13 mouse cellular contexts compared by ENCODE assay signal in the genomic region with DNA sequence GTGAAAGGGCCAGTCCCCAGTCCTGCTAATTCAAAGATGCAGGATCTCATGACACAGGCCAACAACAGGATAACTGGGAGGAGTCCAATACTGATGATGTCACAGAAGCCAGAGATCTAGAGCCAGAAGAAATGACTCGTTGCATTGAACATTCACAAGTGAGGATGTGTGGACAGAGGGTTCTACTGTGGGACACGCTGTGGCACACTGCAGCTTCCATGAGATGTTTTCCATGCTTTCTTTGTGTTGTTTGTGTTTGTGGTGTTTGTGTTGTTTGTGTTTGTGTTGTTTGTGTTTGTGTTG. TPM values are rescaled to one million over a fixed set of nuclear protein-coding genes. Genes with fewer than 3 reads are reported as not detected.
DNase-seq lines count a peak whose midpoint lies in the region; ATAC-seq and TF ChIP-seq lines count a peak whose summit lies in the region.
"Had no signal": no experiment of that assay in that cellular context is flagged by ENCODE, and none has a peak within 500 bp of the region (broad histone marks: within the 10 kb centered on the region; RNA-seq: fewer than 3 reads in every experiment).

No protein-coding gene starts in this region.

- no peaks in the 10 kb centered on the region for H3K4me1 ChIP-seq in hindbrain, embryonic 11.5 days (replicated peaks; ENCODE audit: control insufficient read depth, insufficient read depth, low read length)
- H3K4me1 ChIP-seq in hindbrain, embryonic 16.5 days (ENCODE audit: control insufficient read depth, insufficient read depth, low read depth, low read length): no peaks in the 10 kb centered on the region
- H3K4me1 ChIP-seq in lung, postnatal 0 days (ENCODE audit: insufficient read depth, low read depth, low read length): no peaks in the 10 kb centered on the region
- peaks cover 43 to 52% of the 10 kb centered on the region in 2 experiments for H3K4me1 ChIP-seq in liver, embryonic 14.5 days (replicated peaks; ENCODE audit: control insufficient read depth in 2 of 2, insufficient read depth in 2 of 2, low read length in 1 of 2)

- H3K4me3 ChIP-seq in hindbrain, embryonic 11.5 days (ENCODE audit: low read depth, low read length): no peak overlapping the region
- H3K4me3 ChIP-seq in hindbrain, embryonic 16.5 days (ENCODE audit: low read length): no peak overlapping the region
- H3K4me3 ChIP-seq in lung, postnatal 0 days (ENCODE audit: low read depth, low read length): no peak overlapping the region
- no peak overlapping the region for H3K4me3 ChIP-seq in liver, embryonic 14.5 days (ENCODE audit: insufficient read depth in 1 of 2, low read depth in 2 of 2, low read length in 2 of 2)

- no peak for DNase-seq in hindbrain, embryonic 11.5 days (ENCODE audit: low spot score)
- no peak for DNase-seq in lung, postnatal 0 days (ENCODE audit: low spot score)
- no peak for DNase-seq in lung, adult 18-20 months
- no peak for DNase-seq in liver, embryonic 14.5 days (ENCODE audit: low read depth in 3 of 3, low spot score in 3 of 3)
- no peak for DNase-seq in left cerebral cortex, adult 8-10 months (ENCODE audit: low spot score in 2 of 2)
- DNase-seq in ovary, postnatal 14 days (ENCODE audit: low spot score): no peak

- TF ChIP-seq EP300 in lung, postnatal 0 days (IDR thresholded peaks at IDR 0.05): no peak
- no peak for TF ChIP-seq EP300 in liver, embryonic 14.5 days (IDR thresholded peaks at IDR 0.05; ENCODE audit: low read depth)

- no peak overlapping the region for H3K9ac ChIP-seq in hindbrain, embryonic 11.5 days (ENCODE audit: low read depth, low read length)
- H3K9ac ChIP-seq in hindbrain, embryonic 16.5 days (ENCODE audit: low read depth, low read length): no peak overlapping the region
- no peak overlapping the region for H3K9ac ChIP-seq in lung, postnatal 0 days (replicated peaks; ENCODE audit: low read depth)
- H3K9ac ChIP-seq in liver, embryonic 14.5 days (replicated peaks): peak overlapping the region; percentile 16; the same call in 1 of the 2 replicates

- no peaks in the 10 kb centered on the region for H3K36me3 ChIP-seq in hindbrain, embryonic 11.5 days (ENCODE audit: control insufficient read depth, insufficient read depth, low read length)
- H3K36me3 ChIP-seq in hindbrain, embryonic 16.5 days (ENCODE audit: control insufficient read depth, insufficient read depth, low read length): no peaks in the 10 kb centered on the region
- no peaks in the 10 kb centered on the region for H3K36me3 ChIP-seq in lung, postnatal 0 days (ENCODE audit: insufficient read depth, low read length)
- no peaks in the 10 kb centered on the region for H3K36me3 ChIP-seq in liver, embryonic 14.5 days (replicated peaks; ENCODE audit: control insufficient read depth, insufficient read depth, low read depth)

- no peaks in the 10 kb centered on the region for H3K27me3 ChIP-seq in hindbrain, embryonic 11.5 days (ENCODE audit: control insufficient read depth, insufficient read depth, low read length)
- H3K27me3 ChIP-seq in hindbrain, embryonic 16.5 days (replicated peaks; ENCODE audit: control insufficient read depth, insufficient read depth, low read length): no peaks in the 10 kb centered on the region
- no peaks in the 10 kb centered on the region for H3K27me3 ChIP-seq in lung, postnatal 0 days (replicated peaks; ENCODE audit: insufficient read depth, low read length)
- H3K27me3 ChIP-seq in liver, embryonic 14.5 days (ENCODE audit: control insufficient read depth, insufficient read depth, low read length): no peaks in the 10 kb centered on the region

- 61% methylated on average over 2 of the region's 2 CpGs for WGBS in hindbrain, embryonic 11.5 days
- 70% methylated on average over 2 of the region's 2 CpGs for WGBS in hindbrain, embryonic 16.5 days
- WGBS in lung, postnatal 0 days: 45% methylated on average over 2 of the region's 2 CpGs
- 26% methylated on average over 2 of the region's 2 CpGs for WGBS in liver, embryonic 14.5 days (ENCODE audit: insufficient replicate concordance)

- no peak for TF ChIP-seq CTCF in lung, postnatal 0 days (IDR thresholded peaks at IDR 0.05)
- no peak for TF ChIP-seq CTCF in liver, embryonic 14.5 days (IDR thresholded peaks at IDR 0.05; ENCODE audit: low read depth)

- no peak overlapping the region for H3K4me2 ChIP-seq in hindbrain, embryonic 11.5 days (replicated peaks; ENCODE audit: low read depth, low read length)
- no peak overlapping the region for H3K4me2 ChIP-seq in hindbrain, embryonic 16.5 days (ENCODE audit: low read length)
- no peak overlapping the region for H3K4me2 ChIP-seq in lung, postnatal 0 days (replicated peaks; ENCODE audit: low read depth, low read length)
- H3K4me2 ChIP-seq in liver, embryonic 14.5 days (ENCODE audit: low read depth): peak overlapping the region; percentile 53

- H3K9me3 ChIP-seq in hindbrain, embryonic 11.5 days (ENCODE audit: control insufficient read depth, low read length): no peaks in the 10 kb centered on the region
- H3K9me3 ChIP-seq in hindbrain, embryonic 16.5 days (ENCODE audit: control insufficient read depth, low read length): no peaks in the 10 kb centered on the region
- no peaks in the 10 kb centered on the region for H3K9me3 ChIP-seq in lung, postnatal 0 days (ENCODE audit: low read length)
- H3K9me3 ChIP-seq in liver, embryonic 14.5 days (ENCODE audit: control insufficient read depth, low read length): no peaks in the 10 kb centered on the region

- ATAC-seq in hindbrain, embryonic 11.5 days (ENCODE audit: low FRiP score): peak; percentile 40
- ATAC-seq in hindbrain, embryonic 16.5 days: no peak
- ATAC-seq in lung, postnatal 0 days: peak; percentile 42
- ATAC-seq in liver, embryonic 14.5 days (ENCODE audit: insufficient read depth): peak; percentile 18; the same call in 1 of the 2 replicates

- H3K27ac ChIP-seq in hindbrain, embryonic 11.5 days (ENCODE audit: low read depth, low read length): no peak overlapping the region
- H3K27ac ChIP-seq in hindbrain, embryonic 16.5 days (ENCODE audit: low read depth, low read length): no peak overlapping the region
- H3K27ac ChIP-seq in lung, postnatal 0 days (ENCODE audit: low read length): no peak overlapping the region
- peak overlapping the region; percentile 81 for H3K27ac ChIP-seq in liver, embryonic 14.5 days
- H3K27ac ChIP-seq: macrophage had no signal

RNA-seq across cellular contexts. Expression of a gene that starts 39.1 kb away (rescaled TPM):
- polyA plus RNA-seq in hindbrain, embryonic 11.5 days (2014; fragmentation: Nextera tagmentation; extraction: Ambion mirVana): 118 and 121 TPM in 2 replicates
- polyA plus RNA-seq in hindbrain, embryonic 16.5 days (2015; fragmentation: Nextera tagmentation; extraction: Ambion mirVana): 73.6 and 78.4 TPM in 2 replicates
- polyA plus RNA-seq in lung, postnatal 0 days (2015; fragmentation: Nextera tagmentation; extraction: Ambion mirVana): 87.4 and 98.1 TPM in 2 replicates
- 12.8 and 21.9 TPM in 2 replicates for polyA plus RNA-seq in liver, embryonic 14.5 days (2012; rRNA removed)
- 46.8 and 47.1 TPM in 2 replicates for polyA plus RNA-seq in liver, embryonic 14.5 days (2014; fragmentation: Nextera tagmentation; extraction: Ambion mirVana)
- total RNA-seq in left cerebral cortex, adult 8-10 months (2022): 10 to 100 TPM; 39.1 to 44.3 (median 40.7) TPM

RNA-seq across cellular contexts. Expression of a gene that starts 42.7 kb away (rescaled TPM):
- 1.0 and 2.9 TPM in 2 replicates for polyA plus RNA-seq in hindbrain, embryonic 11.5 days (2014; fragmentation: Nextera tagmentation; extraction: Ambion mirVana)
- 5.4 and 6.2 TPM in 2 replicates for polyA plus RNA-seq in hindbrain, embryonic 16.5 days (2015; fragmentation: Nextera tagmentation; extraction: Ambion mirVana)
- polyA plus RNA-seq in lung, postnatal 0 days (2015; fragmentation: Nextera tagmentation; extraction: Ambion mirVana): 3.0 and 3.5 TPM in 2 replicates
- 0.19 and 0.44 TPM in 2 replicates for polyA plus RNA-seq in liver, embryonic 14.5 days (2012; rRNA removed)
- polyA plus RNA-seq in liver, embryonic 14.5 days (2014; fragmentation: Nextera tagmentation; extraction: Ambion mirVana): 0.21 and 0.66 TPM in 2 replicates
- total RNA-seq in left cerebral cortex, adult 8-10 months (2022): 1 to 10 TPM; 4.0 to 6.2 (median 5.0) TPM
- polyA plus RNA-seq: macrophage had no signal

RNA-seq across cellular contexts. Expression of a gene that starts 47.6 kb away (rescaled TPM):
- 0.79 and 2.3 TPM in 2 replicates for polyA plus RNA-seq in hindbrain, embryonic 11.5 days (2014; fragmentation: Nextera tagmentation; extraction: Ambion mirVana)
- polyA plus RNA-seq in hindbrain, embryonic 16.5 days (2015; fragmentation: Nextera tagmentation; extraction: Ambion mirVana): 1.9 and 2.3 TPM in 2 replicates
- not detected in 2 replicates for polyA plus RNA-seq in lung, postnatal 0 days (2015; fragmentation: Nextera tagmentation; extraction: Ambion mirVana)
- polyA plus RNA-seq in liver, embryonic 14.5 days (2012; rRNA removed): 0.51 and 0.59 TPM in 2 replicates
- 0.20 and 0.24 TPM in 2 replicates for polyA plus RNA-seq in liver, embryonic 14.5 days (2014; fragmentation: Nextera tagmentation; extraction: Ambion mirVana)
- total RNA-seq in left cerebral cortex, adult 8-10 months (2022): 1 to 10 TPM in 3 of 4 experiments, under 1 TPM in 1; 0.91 to 2.3 (median 1.6) TPM
- total RNA-seq: heart, postnatal 25 days; monocyte, adult 5-6 weeks; neutrophil, adult 5-6 weeks had no signal

RNA-seq across cellular contexts. Expression of a gene that starts 50.9 kb away (rescaled TPM):
- polyA plus RNA-seq in hindbrain, embryonic 11.5 days (2014; fragmentation: Nextera tagmentation; extraction: Ambion mirVana): 0.46 TPM in 1 of 2 replicates, not detected in the other
- polyA plus RNA-seq in hindbrain, embryonic 16.5 days (2015; fragmentation: Nextera tagmentation; extraction: Ambion mirVana): 0.59 TPM in 1 of 2 replicates, not detected in the other
- 0.72 and 0.95 TPM in 2 replicates for polyA plus RNA-seq in lung, postnatal 0 days (2015; fragmentation: Nextera tagmentation; extraction: Ambion mirVana)
- not detected in 2 replicates for polyA plus RNA-seq in liver, embryonic 14.5 days (2012; rRNA removed)
- polyA plus RNA-seq in liver, embryonic 14.5 days (2014; fragmentation: Nextera tagmentation; extraction: Ambion mirVana): not detected in 2 replicates
- 1 to 10 TPM; 1.0 to 2.6 (median 1.1) TPM for total RNA-seq in left cerebral cortex, adult 8-10 months (2022)
- total RNA-seq: heart, postnatal 25 days; layer of hippocampus, adult 8-10 months; monocyte, adult 5-6 weeks; neutrophil, adult 5-6 weeks had no signal
- polyA plus RNA-seq: gonadal fat pad, adult 2 months; macrophage had no signal
